Mouse (Mus musculus): ENCODE results near the gene Ralgps1.

DNA sequence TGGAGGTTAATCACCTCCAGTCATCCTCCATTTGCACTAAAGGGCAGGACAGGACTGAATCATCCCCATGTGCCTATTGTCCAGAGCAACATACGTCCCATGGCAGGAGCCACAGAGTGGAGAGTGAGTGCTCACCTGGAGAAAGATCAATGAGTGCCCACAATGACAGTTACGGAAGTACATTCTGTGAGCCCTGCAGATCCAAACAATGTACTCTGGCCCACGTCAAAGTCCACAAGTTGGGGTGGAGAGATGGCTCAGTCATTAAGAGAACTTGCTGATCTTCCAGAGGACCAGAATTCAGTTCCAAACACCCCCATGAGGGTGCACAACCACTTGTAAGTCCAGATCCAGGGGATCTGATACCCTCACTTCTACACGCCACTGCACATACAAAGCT lies 7.4 kb downstream of the Ralgps1 start:
- TF ChIP-seq CTCF (IDR thresholded peaks at IDR 0.05; ENCODE audit: insufficient read depth, low read length) (no peak), POLR2A (IDR thresholded peaks at IDR 0.05; ENCODE audit: borderline replicate concordance, extremely low read depth, low read depth, low read length) (no peak)

All from lung, adult 2 months (tissue).